Mouse (Mus musculus) skeletal muscle tissue, adult 2 months (tissue): ENCODE data around the gene Cwf19l1.

Experiments
- DNase-seq: peaks from one replicate; pipeline ENCODE4 v3.0.0-alpha.2; 2012; ENCODE audit warnings: low read depth, low spot score

Cwf19l1 gene

GRCm38 (mm10) chr19:44117793-44118192, 17.9 kb downstream of the Cwf19l1 start:
- no peak for DNase-seq

- DNase-seq, result no peak
Measured at GRCm38 (mm10) chr19:44111706-44112105, 24.0 kb downstream of the Cwf19l1 start.

- no peak for DNase-seq
Measured at GRCm38 (mm10) chr19:44110356-44110755, 25.3 kb downstream of the Cwf19l1 start.

- peak; percentile 11 for DNase-seq
Measured at GRCm38 (mm10) chr19:44108996-44109395, 26.7 kb downstream of the Cwf19l1 start.

- no peak for DNase-seq
Measured at GRCm38 (mm10) chr19:44107661-44108521, 27.8 kb downstream of the Cwf19l1 start.

GRCm38 (mm10) chr19:44106831-44107660, 28.6 kb downstream of the Cwf19l1 start, which contains the start of gene Chuk:
TSS of gene Chuk (minus strand) at chr19:44107480.
- DNase-seq, result peak; percentile 95

- DNase-seq, result no peak
Measured at GRCm38 (mm10) chr19:44104393-44104792, 31.3 kb downstream of the Cwf19l1 start.

GRCm38 (mm10) chr19:44103001-44103400, 32.7 kb downstream of the Cwf19l1 start:
- DNase-seq, result no peak

GRCm38 (mm10) chr19:44100840-44101239, 34.8 kb downstream of the Cwf19l1 start:
- DNase-seq, result no peak

GRCm38 (mm10) chr19:44086278-44086677, 49.4 kb downstream of the Cwf19l1 start:
- no peak for DNase-seq

- DNase-seq, result no peak
Measured at GRCm38 (mm10) chr19:44080920-44081319, 54.8 kb downstream of the Cwf19l1 start.

GRCm38 (mm10) chr19:44080023-44080422, 55.7 kb downstream of the Cwf19l1 start:
- DNase-seq, result no peak

- DNase-seq, result no peak
Measured at GRCm38 (mm10) chr19:44077024-44077423, 58.7 kb downstream of the Cwf19l1 start.

- no peak for DNase-seq
Measured at GRCm38 (mm10) chr19:44076457-44076856, 59.2 kb downstream of the Cwf19l1 start.

- no peak for DNase-seq
Measured at GRCm38 (mm10) chr19:44074986-44075385, 60.7 kb downstream of the Cwf19l1 start.

GRCm38 (mm10) chr19:44071166-44071565, 64.5 kb downstream of the Cwf19l1 start:
- DNase-seq, result no peak

- DNase-seq, result no peak
Measured at GRCm38 (mm10) chr19:44069914-44070232, 65.8 kb downstream of the Cwf19l1 start.

GRCm38 (mm10) chr19:44069121-44069913, 66.4 kb downstream of the Cwf19l1 start, which contains the start of gene Erlin1:
TSS of gene Erlin1 (minus strand) at chr19:44069785.
- peak; percentile 65 for DNase-seq

GRCm38 (mm10) chr19:44068232-44068631, 67.4 kb downstream of the Cwf19l1 start:
- DNase-seq, result no peak

GRCm38 (mm10) chr19:44067323-44068049, 68.2 kb downstream of the Cwf19l1 start:
- peak; percentile 7 for DNase-seq

- DNase-seq, result no peak
Measured at GRCm38 (mm10) chr19:44064734-44065133, 70.9 kb downstream of the Cwf19l1 start.
